Mouse (Mus musculus): Measurements from ENCODE around the gene Myo18b.

- TF ChIP-seq ZC3H11A (IDR thresholded peaks at IDR 0.05; ENCODE audit: borderline replicate concordance, low read depth, low read length) (no peak), HCFC1 (IDR thresholded peaks at IDR 0.05; ENCODE audit: borderline replicate concordance, insufficient read depth, low read length) (no peak), MAFK (IDR thresholded peaks at IDR 0.05; ENCODE audit: insufficient read depth, low read depth, low read length) (no peak), ZNF384 (IDR thresholded peaks at IDR 0.05; ENCODE audit: low read depth, low read length) (no peak)
Observed at GRCm38 (mm10) chr5:112769020-112769720, 127.0 kb downstream of the Myo18b start.

All from ES-E14 (cell line).